17 mouse cellular contexts compared by ENCODE assay signal in genomic region chr9:61757806-61758205, GRCm38 (mm10).
"Had no signal": no experiment of that assay in that cellular context is flagged by ENCODE, and none has a peak within 500 bp of the region (broad histone marks: within the 10 kb centered on the region; RNA-seq: fewer than 3 reads in every experiment).

No protein-coding gene starts in this region.

- H3K9ac ChIP-seq: lung, embryonic 14.5 days; midbrain, embryonic 12.5 days; neural tube, embryonic 12.5 days; neural tube, embryonic 15.5 days had no signal

- H3K9me3 ChIP-seq: midbrain, embryonic 10.5 days; midbrain, embryonic 12.5 days; neural tube, embryonic 12.5 days; neural tube, embryonic 15.5 days had no signal

- H3K4me2 ChIP-seq: lung, embryonic 14.5 days; midbrain, embryonic 12.5 days; neural tube, embryonic 12.5 days had no signal

- DNase-seq: lung, adult 18-20 months; lung, embryonic 14.5 days; lung, postnatal 10 days; lung, postnatal 4 days; midbrain, embryonic 14.5 days; right cerebral cortex, adult 18-20 months; right cerebral cortex, postnatal 25 days; right cerebral cortex, postnatal 4 days; spleen, adult 18-20 months; thymus, adult 18-20 months; thymus, postnatal 14 days; thymus, postnatal 36 days had no signal

- H3K27ac ChIP-seq: midbrain, embryonic 10.5 days; neural tube, embryonic 12.5 days had no signal

- H3K4me3 ChIP-seq: midbrain, embryonic 10.5 days; midbrain, embryonic 12.5 days; myocyte; neural tube, embryonic 12.5 days; neural tube, embryonic 15.5 days had no signal

- H3K36me3 ChIP-seq: midbrain, embryonic 10.5 days; midbrain, embryonic 12.5 days; neural tube, embryonic 12.5 days; neural tube, embryonic 15.5 days had no signal

- H3K27me3 ChIP-seq: neural tube, embryonic 12.5 days; neural tube, embryonic 15.5 days had no signal
